Mouse (Mus musculus) B cell, adult 62 days (primary cell): ENCODE data around the gene Rgs4. TPM values are rescaled to one million over a fixed set of nuclear protein-coding genes. Genes with fewer than 3 reads are reported as not detected.

ENCODE experiments used
- total RNA-seq: library from RNA; stranded (reverse); gene quantifications from 4 replicates; pipeline ENCODE4 v1.2.4, GENCODE M21; 2023

Rgs4 gene
- total RNA-seq, result not detected in 4 replicates

DNA sequence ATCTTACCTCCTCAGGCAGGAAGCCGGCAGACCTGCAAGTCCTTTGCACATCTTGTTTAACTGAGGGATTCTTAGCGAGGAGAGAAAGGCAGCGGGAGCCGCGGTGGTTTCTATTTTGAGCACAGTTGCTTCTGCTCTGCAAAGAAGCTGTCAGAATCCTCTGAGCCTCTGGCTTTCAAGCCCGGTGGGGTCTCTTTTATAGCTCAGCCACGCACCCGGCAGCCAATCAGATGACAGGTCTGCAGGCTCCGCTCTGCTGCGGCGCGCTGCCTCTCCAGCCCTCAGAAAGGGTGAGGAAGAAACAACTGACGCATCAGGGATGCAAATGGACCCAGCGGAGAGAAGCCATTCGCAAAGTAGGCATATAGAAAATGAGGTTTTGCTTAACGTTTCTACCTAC, at the start of gene Rgs4:
TSS of gene Rgs4 (minus strand) at position 170 of the 400 bp plus-strand sequence.

Other genes with a start within 250 kb of the Rgs4 start
- gene Nuf2, start 216.2 kb downstream of the Rgs4 start, total RNA-seq, result 0.66 to 1.9 TPM (median 1.5 TPM) in 4 replicates
- gene Rgs5, start 92.1 kb downstream of the Rgs4 start, total RNA-seq, result not detected in 4 replicates
- gene Ccdc190, start 181.0 kb upstream of the Rgs4 start, total RNA-seq, result not detected in 4 replicates
- 9.0 to 13.0 TPM (median 10.9 TPM) in 4 replicates for gene Hsd17b7, start 221.6 kb upstream of the Rgs4 start, total RNA-seq